Mouse (Mus musculus): ENCODE data around the gene Maml3. TPM values are rescaled to one million over a fixed set of nuclear protein-coding genes. Genes with fewer than 3 reads are reported as not detected.

The Maml3 gene
- total RNA-seq, 2 experiments from 2014 or later: 8.7 to 9.8 TPM

- peak in 1 of 2 experiments; percentile 42 for DNase-seq (ENCODE audit: low spot score in 2 of 2)
- TF ChIP-seq CTCF (conservative IDR thresholded peaks at IDR 0.05): no peak
- Histone ChIP-seq H3K4me3 (peak overlapping the region; percentile 87), H3K27ac (peak overlapping the region; percentile 89)
These were observed 1.2 kb downstream of the Maml3 start for GRCm38 (mm10) chr3:52103531-52104181.

GRCm38 (mm10) chr3:52102601-52103530 is 2.0 kb downstream of the Maml3 start:
- peak overlapping the region; percentile 87 for H3K4me3 ChIP-seq
- no peak for TF ChIP-seq CTCF (conservative IDR thresholded peaks at IDR 0.05)
- peak overlapping the region; percentile 89 for H3K27ac ChIP-seq
- peak; percentile 58 to 70 for DNase-seq (ENCODE audit: low spot score in 2 of 2)

GRCm38 (mm10) chr3:52101977-52102600 is 2.8 kb downstream of the Maml3 start:
- DNase-seq (ENCODE audit: low spot score in 2 of 2): peak; percentile 65 to 79
- peak overlapping the region; percentile 89 for H3K27ac ChIP-seq
- peak overlapping the region; percentile 87 for H3K4me3 ChIP-seq
- TF ChIP-seq CTCF (conservative IDR thresholded peaks at IDR 0.05): peak; percentile 44

- no peak for DNase-seq (ENCODE audit: low spot score in 2 of 2)
- H3K4me3 ChIP-seq: peak overlapping the region; percentile 87
- TF ChIP-seq CTCF (conservative IDR thresholded peaks at IDR 0.05): no peak
- H3K27ac ChIP-seq: peak overlapping the region; percentile 89
These were observed 3.4 kb downstream of the Maml3 start for GRCm38 (mm10) chr3:52101401-52101976.

GRCm38 (mm10) chr3:52100926-52101325 is 4.0 kb downstream of the Maml3 start:
- TF ChIP-seq CTCF (conservative IDR thresholded peaks at IDR 0.05): no peak
- Histone ChIP-seq H3K27ac (peak overlapping the region; percentile 89), H3K4me3 (peak overlapping the region; percentile 87; the same call in 1 of the 2 replicates)
- peak in 1 of 2 experiments; percentile 26 for DNase-seq (ENCODE audit: low spot score in 2 of 2)

GRCm38 (mm10) chr3:52100306-52100705 is 4.6 kb downstream of the Maml3 start:
- no peak overlapping the region for H3K27ac ChIP-seq
- H3K4me3 ChIP-seq: no peak overlapping the region
- DNase-seq (ENCODE audit: low spot score in 2 of 2): no peak
- no peak for TF ChIP-seq CTCF (conservative IDR thresholded peaks at IDR 0.05)

GRCm38 (mm10) chr3:52099286-52099685 is 5.6 kb downstream of the Maml3 start:
- H3K27ac ChIP-seq: no peak overlapping the region
- DNase-seq (ENCODE audit: low spot score in 2 of 2): no peak
- no peak overlapping the region for H3K4me3 ChIP-seq
- no peak for TF ChIP-seq CTCF (conservative IDR thresholded peaks at IDR 0.05)

- Histone ChIP-seq H3K27ac (no peak overlapping the region), H3K4me3 (no peak overlapping the region)
- TF ChIP-seq CTCF (conservative IDR thresholded peaks at IDR 0.05): no peak
- DNase-seq (ENCODE audit: low spot score in 2 of 2): no peak
These were observed 13.5 kb downstream of the Maml3 start for GRCm38 (mm10) chr3:52091261-52091797.

GRCm38 (mm10) chr3:52090230-52090873 is 14.5 kb downstream of the Maml3 start:
- no peak for TF ChIP-seq CTCF (conservative IDR thresholded peaks at IDR 0.05)
- DNase-seq (ENCODE audit: low spot score in 2 of 2): no peak
- Histone ChIP-seq H3K27ac (no peak overlapping the region), H3K4me3 (no peak overlapping the region)

- Histone ChIP-seq H3K4me3 (peak overlapping the region; percentile 27; the same call in 1 of the 2 replicates), H3K27ac (peak overlapping the region; percentile 64; the same call in 1 of the 2 replicates)
- no peak for TF ChIP-seq CTCF (conservative IDR thresholded peaks at IDR 0.05)
- peak; percentile 74 to 80 for DNase-seq (ENCODE audit: low spot score in 2 of 2)
These were observed 16.2 kb downstream of the Maml3 start for GRCm38 (mm10) chr3:52088458-52089341.
